Comparison of ENCODE assay signal across 13 mouse cellular contexts in the genomic region with DNA sequence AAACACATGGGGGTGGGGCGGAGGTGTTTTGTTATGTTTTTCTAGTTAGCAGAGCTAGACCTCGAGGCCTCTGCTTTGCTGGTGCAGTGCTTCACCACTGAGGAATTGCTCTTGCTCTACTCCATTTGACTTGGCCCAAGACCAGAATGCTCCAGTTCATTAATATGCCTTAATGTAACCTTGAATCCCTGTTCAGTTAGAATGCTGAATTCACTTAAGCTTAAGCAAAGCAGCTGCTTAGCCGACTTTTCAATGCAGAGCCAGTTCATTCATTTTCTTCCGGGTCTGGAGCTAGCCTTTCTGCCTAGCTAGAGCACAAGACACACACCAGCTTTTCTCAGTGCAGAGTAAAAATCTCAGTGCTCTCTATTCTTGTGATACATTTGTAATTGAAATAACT.
"Had no signal": no experiment of that assay in that cellular context is flagged by ENCODE, and none has a peak within 500 bp of the region (broad histone marks: within the 10 kb centered on the region; RNA-seq: fewer than 3 reads in every experiment).

No protein-coding gene starts in this region.

- H3K9me3 ChIP-seq: limb, embryonic 12.5 days; liver, embryonic 13.5 days; lung, embryonic 15.5 days; megakaryocyte, embryonic 14.5 days; neural tube, embryonic 12.5 days had no signal

- DNase-seq: liver; liver, embryonic 13.5 days; liver, postnatal 0 days; lung, postnatal 14 days; thymus, postnatal 4 days had no signal

- H3K9ac ChIP-seq: limb, embryonic 12.5 days; liver, embryonic 13.5 days; liver, postnatal 0 days; lung, embryonic 15.5 days; neural tube, embryonic 12.5 days had no signal

- H3K4me1 ChIP-seq: limb, embryonic 12.5 days; liver, embryonic 13.5 days; lung, embryonic 15.5 days; megakaryocyte, embryonic 14.5 days; neural tube, embryonic 12.5 days had no signal

- ATAC-seq: liver, postnatal 0 days had no signal

- H3K36me3 ChIP-seq: lung, embryonic 15.5 days; neural tube, embryonic 12.5 days had no signal

- H3K27me3 ChIP-seq: limb, embryonic 12.5 days; liver, embryonic 13.5 days; lung, embryonic 15.5 days; megakaryocyte, embryonic 14.5 days; neural tube, embryonic 12.5 days had no signal

- H3K27ac ChIP-seq: layer of hippocampus, adult 2 months; limb, embryonic 12.5 days; liver, embryonic 13.5 days; lung, embryonic 15.5 days; macrophage; neural tube, embryonic 12.5 days; stomach, postnatal 0 days had no signal

- H3K4me3 ChIP-seq: layer of hippocampus, adult 2 months; limb, embryonic 12.5 days; liver, embryonic 13.5 days; lung, embryonic 15.5 days; megakaryocyte, embryonic 14.5 days; neural tube, embryonic 12.5 days had no signal

- H3K4me2 ChIP-seq: limb, embryonic 12.5 days; liver, embryonic 13.5 days; lung, embryonic 15.5 days; midbrain, embryonic 11.5 days; neural tube, embryonic 12.5 days had no signal
